Mouse (Mus musculus): ENCODE results near the gene Dnmt3b. TPM values are rescaled to one million over a fixed set of nuclear protein-coding genes. Genes with fewer than 3 reads are reported as not detected.
A peak's percentile ranks its signal among the peaks of the same experiment; 100 is the strongest.

Gene Dnmt3b
- polyA plus RNA-seq (2015; fragmentation: Nextera tagmentation; extraction: Ambion mirVana) = 3.7 and 3.9 TPM in 2 replicates

DNA sequence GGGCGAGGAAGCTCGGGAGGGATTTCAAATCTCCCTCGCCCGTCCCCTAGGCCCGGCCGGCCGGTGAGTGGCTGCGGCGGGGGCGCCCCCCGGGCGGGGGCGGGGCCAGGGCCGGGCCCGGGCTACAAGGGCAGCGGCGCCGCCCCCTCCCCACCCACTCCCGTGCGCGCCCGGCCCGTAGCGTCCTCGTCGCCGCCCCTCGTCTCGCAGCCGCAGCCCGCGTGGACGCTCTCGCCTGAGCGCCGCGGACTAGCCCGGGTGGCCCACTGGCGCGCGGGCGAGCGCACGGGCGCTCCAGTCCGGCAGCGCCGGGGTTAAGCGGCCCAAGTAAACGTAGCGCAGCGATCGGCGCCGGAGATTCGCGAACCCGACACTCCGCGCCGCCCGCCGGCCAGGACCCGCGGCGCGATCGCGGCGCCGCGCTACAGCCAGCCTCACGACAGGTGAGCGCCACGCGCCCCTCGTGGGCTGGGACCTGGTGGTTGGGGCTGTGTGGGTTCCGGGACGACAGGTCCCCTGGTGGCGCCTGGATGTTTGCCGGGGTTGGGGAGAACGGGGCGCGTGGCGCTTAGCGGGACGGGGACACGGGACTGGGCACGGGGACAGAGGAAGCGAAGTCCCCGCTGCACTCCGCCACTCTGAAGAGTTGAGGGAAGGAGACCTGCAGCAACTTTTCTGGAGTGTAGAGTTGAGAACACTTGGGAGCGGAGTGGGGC, at the start of gene Dnmt3b:
Gene Dnmt3b (plus strand): TSS at position 153 of the 716 bp plus-strand sequence.
- H3K4me2 ChIP-seq (replicated peaks) = peak within 1 kb of the TSS; percentile 95
- peaks cover 16% of the 10 kb centered on the region for H3K4me1 ChIP-seq
- no peaks in the 10 kb centered on the region for H3K9me3 ChIP-seq
- H3K9ac ChIP-seq (replicated peaks) = peak within 1 kb of the TSS; percentile 77
- H3K4me3 ChIP-seq = peak within 1 kb of the TSS; percentile 93
- WGBS = under 1% methylated on average over 93 of the region's 93 CpGs
- H3K36me3 ChIP-seq = no peaks in the 10 kb centered on the region
- peaks cover 4% of the 10 kb centered on the region; the same call in 1 of the 2 replicates for H3K27me3 ChIP-seq
- H3K27ac ChIP-seq (replicated peaks) = 0 out of 2 replicates have a peak within 1 kb of the TSS, but pooled peaks have one; percentile 36
- ATAC-seq (replicated peaks) = peak; percentile 91

DNA sequence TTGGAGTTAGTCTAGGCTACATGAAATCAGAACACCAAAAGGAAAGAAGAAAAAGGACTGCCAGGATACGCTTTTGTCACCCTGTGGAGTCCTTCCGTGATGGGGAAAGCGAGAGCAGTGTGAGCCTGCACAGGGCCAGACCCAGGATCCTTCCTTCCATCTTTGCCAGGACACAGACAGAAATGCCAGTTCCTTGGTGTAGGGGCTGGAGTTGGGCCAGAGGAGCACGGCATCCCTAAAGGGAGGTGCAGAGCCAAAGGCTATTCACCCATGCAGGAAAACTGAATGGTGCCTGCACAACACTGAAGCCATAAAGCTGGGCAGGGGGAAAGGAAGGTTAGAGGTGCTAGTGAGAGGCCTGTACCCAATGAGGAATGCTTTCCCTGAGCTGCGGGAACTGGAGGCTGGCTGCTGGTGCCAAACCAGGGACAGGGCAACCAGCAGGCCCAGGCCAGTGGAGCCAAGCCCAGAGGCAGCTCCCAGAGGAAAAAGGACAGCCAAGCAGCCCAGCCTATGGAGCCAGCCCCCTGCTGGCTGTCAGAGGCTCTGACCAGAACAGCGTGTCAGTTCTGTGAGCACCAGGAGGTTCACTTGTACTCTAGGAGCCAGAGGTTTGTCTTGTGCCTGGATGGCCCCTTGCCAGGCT, 49.1 kb upstream of the Dnmt3b start:
- 50% methylated on average over 6 of the region's 6 CpGs for WGBS
- no peaks in the 10 kb centered on the region for H3K27me3 ChIP-seq

GRCm38 (mm10) chr2:153600667-153601648, 48.3 kb upstream of the Dnmt3b start:
- H3K4me2 ChIP-seq (replicated peaks) = no peak overlapping the region
- no peaks in the 10 kb centered on the region for H3K27me3 ChIP-seq
- peak overlapping the region; percentile 47 for H3K27ac ChIP-seq (replicated peaks)
- peak; percentile 54 for ATAC-seq (replicated peaks)
- H3K36me3 ChIP-seq = no peaks in the 10 kb centered on the region
- no peak overlapping the region for H3K4me3 ChIP-seq
- no peak overlapping the region for H3K9ac ChIP-seq (replicated peaks)
- peaks cover 19% of the 10 kb centered on the region for H3K4me1 ChIP-seq
- no peaks in the 10 kb centered on the region for H3K9me3 ChIP-seq
- WGBS = 45% methylated on average over 16 of the region's 16 CpGs

More for the DNA sequence above, 49.1 kb upstream of the Dnmt3b start:
- Histone ChIP-seq H3K9me3 (no peaks in the 10 kb centered on the region), H3K4me2 (replicated peaks) (no peak overlapping the region), H3K4me3 (no peak overlapping the region), H3K4me1 (peaks cover 19% of the 10 kb centered on the region), H3K36me3 (no peaks in the 10 kb centered on the region), H3K27ac (replicated peaks) (peak overlapping the region; percentile 47), H3K9ac (replicated peaks) (no peak overlapping the region)
- ATAC-seq (replicated peaks) = peak; percentile 79

DNA sequence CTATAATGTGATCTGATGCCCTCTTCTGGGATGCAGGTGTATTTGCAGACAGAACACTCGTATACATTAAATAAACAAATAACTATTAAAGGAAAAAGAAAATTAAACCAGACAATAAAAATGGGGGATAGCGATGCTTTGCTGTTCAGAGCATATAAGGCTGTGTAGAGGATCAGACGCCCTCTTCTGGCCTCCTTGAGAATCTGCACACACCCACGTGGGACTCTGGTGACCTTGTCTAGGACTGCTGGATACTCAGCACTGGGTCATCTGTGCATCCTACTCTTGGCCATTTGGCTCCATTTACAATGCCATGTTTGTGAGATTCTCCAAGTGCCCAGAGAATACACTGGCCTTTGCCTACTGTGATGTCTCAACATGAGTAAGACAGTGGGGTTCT, 45.5 kb upstream of the Dnmt3b start:
- no peak overlapping the region for H3K4me3 ChIP-seq
- H3K9me3 ChIP-seq = no peaks in the 10 kb centered on the region
- peaks cover 27% of the 10 kb centered on the region for H3K4me1 ChIP-seq
- WGBS = 40% methylated on average over 4 of the region's 4 CpGs
- ATAC-seq (replicated peaks) = no peak
- H3K9ac ChIP-seq (replicated peaks) = no peak overlapping the region
- no peak overlapping the region for H3K4me2 ChIP-seq (replicated peaks)
- H3K36me3 ChIP-seq = no peaks in the 10 kb centered on the region
- H3K27me3 ChIP-seq = no peaks in the 10 kb centered on the region
- H3K27ac ChIP-seq (replicated peaks) = no peak overlapping the region

- Histone ChIP-seq H3K9me3 (no peaks in the 10 kb centered on the region), H3K27ac (replicated peaks) (no peak overlapping the region), H3K27me3 (no peaks in the 10 kb centered on the region), H3K4me3 (no peak overlapping the region), H3K4me1 (peaks cover 40% of the 10 kb centered on the region), H3K9ac (replicated peaks) (no peak overlapping the region), H3K36me3 (no peaks in the 10 kb centered on the region), H3K4me2 (replicated peaks) (no peak overlapping the region)
- 80% methylated on average over 3 of the region's 3 CpGs for WGBS
- no peak for ATAC-seq (replicated peaks)
Measured at GRCm38 (mm10) chr2:153606421-153606820, 42.8 kb upstream of the Dnmt3b start.

GRCm38 (mm10) chr2:153607870-153608515, 41.3 kb upstream of the Dnmt3b start:
- Histone ChIP-seq H3K9ac (replicated peaks) (no peak overlapping the region), H3K9me3 (no peaks in the 10 kb centered on the region), H3K4me3 (no peak overlapping the region), H3K27ac (replicated peaks) (peak overlapping the region; percentile 89), H3K36me3 (no peaks in the 10 kb centered on the region), H3K4me1 (peaks cover 42% of the 10 kb centered on the region), H3K4me2 (replicated peaks) (no peak overlapping the region), H3K27me3 (no peaks in the 10 kb centered on the region)
- WGBS = 64% methylated on average over 13 of the region's 13 CpGs
- ATAC-seq (replicated peaks) = peak; percentile 51; the same call in 1 of the 2 replicates

GRCm38 (mm10) chr2:153609058-153609457, 40.2 kb upstream of the Dnmt3b start:
- no peaks in the 10 kb centered on the region for H3K9me3 ChIP-seq
- H3K27me3 ChIP-seq = no peaks in the 10 kb centered on the region
- 64% methylated on average over 8 of the region's 8 CpGs for WGBS
- no peak overlapping the region for H3K4me2 ChIP-seq (replicated peaks)
- H3K4me3 ChIP-seq = no peak overlapping the region
- H3K27ac ChIP-seq (replicated peaks) = peak overlapping the region; percentile 89
- no peak for ATAC-seq (replicated peaks)
- H3K9ac ChIP-seq (replicated peaks) = no peak overlapping the region
- H3K4me1 ChIP-seq = peaks cover 42% of the 10 kb centered on the region
- H3K36me3 ChIP-seq = no peaks in the 10 kb centered on the region

DNA sequence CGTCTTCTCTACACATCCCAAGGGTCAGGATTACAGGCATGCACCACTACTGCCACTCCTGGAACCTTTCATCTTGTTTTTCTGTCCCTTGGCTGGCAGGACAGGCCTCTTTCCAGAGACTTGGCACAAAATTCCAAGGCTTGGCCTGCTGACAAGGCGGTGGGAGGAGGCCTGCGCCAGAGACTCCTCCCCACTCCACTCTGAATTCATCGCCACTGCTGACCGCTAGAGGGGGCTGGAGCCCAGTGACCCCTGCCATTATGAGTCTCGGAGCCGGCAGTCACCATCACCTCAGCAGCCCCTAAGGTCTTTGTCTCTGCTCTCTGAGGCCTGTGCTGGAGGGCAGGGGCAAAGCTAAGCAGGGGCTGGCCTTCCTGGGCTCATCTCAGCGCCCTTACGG, 39.7 kb upstream of the Dnmt3b start:
- Histone ChIP-seq H3K4me3 (no peak overlapping the region), H3K9ac (replicated peaks) (no peak overlapping the region), H3K36me3 (no peaks in the 10 kb centered on the region), H3K4me2 (replicated peaks) (no peak overlapping the region), H3K4me1 (peaks cover 42% of the 10 kb centered on the region), H3K27me3 (no peaks in the 10 kb centered on the region), H3K9me3 (no peaks in the 10 kb centered on the region), H3K27ac (replicated peaks) (peak overlapping the region; percentile 89)
- WGBS = 4% methylated on average over 9 of the region's 9 CpGs
- ATAC-seq (replicated peaks) = peak; percentile 55

GRCm38 (mm10) chr2:153610426-153611240, 38.6 kb upstream of the Dnmt3b start:
- WGBS = 15% methylated on average over 14 of the region's 14 CpGs
- Histone ChIP-seq H3K27ac (replicated peaks) (peak overlapping the region; percentile 89), H3K36me3 (no peaks in the 10 kb centered on the region), H3K4me1 (peaks cover 42% of the 10 kb centered on the region), H3K9me3 (no peaks in the 10 kb centered on the region), H3K4me3 (no peak overlapping the region), H3K4me2 (replicated peaks) (no peak overlapping the region), H3K27me3 (no peaks in the 10 kb centered on the region), H3K9ac (replicated peaks) (0 out of 2 replicates have a peak overlapping the region, but pooled peaks have one; percentile 27)
- ATAC-seq (replicated peaks) = peak; percentile 54

DNA sequence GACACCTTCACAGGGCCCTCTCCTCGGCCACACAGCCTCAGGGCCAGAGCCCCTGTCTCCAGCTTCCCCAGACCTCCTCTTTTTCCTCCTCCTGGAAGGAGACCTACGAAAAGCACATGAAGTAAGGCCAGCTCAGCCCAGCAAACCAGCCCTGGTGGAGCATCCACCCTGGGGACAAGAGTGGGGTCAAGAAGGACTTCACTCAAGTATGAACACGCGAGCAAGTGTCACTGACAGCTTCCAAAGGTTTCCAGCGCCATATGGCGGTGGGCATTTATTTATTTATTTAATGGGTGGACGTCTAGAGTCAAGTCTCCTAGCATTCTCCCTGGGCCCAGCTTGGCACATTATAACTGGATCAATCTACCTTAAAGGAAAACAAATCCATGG, 38.0 kb upstream of the Dnmt3b start:
- WGBS = 69% methylated on average over 7 of the region's 7 CpGs
- ATAC-seq (replicated peaks) = no peak

GRCm38 (mm10) chr2:153611743-153612142, 37.5 kb upstream of the Dnmt3b start:
- 97% methylated on average over 1 of the region's 1 CpGs for WGBS
- Histone ChIP-seq H3K9me3 (no peaks in the 10 kb centered on the region), H3K4me2 (replicated peaks) (no peak overlapping the region), H3K27ac (replicated peaks) (no peak overlapping the region; the same call in 1 of the 2 replicates), H3K4me3 (no peak overlapping the region), H3K36me3 (no peaks in the 10 kb centered on the region), H3K4me1 (peaks cover 42% of the 10 kb centered on the region), H3K9ac (replicated peaks) (no peak overlapping the region), H3K27me3 (no peaks in the 10 kb centered on the region)
- ATAC-seq (replicated peaks) = no peak

More for the DNA sequence above, 38.0 kb upstream of the Dnmt3b start:
- Histone ChIP-seq H3K9ac (replicated peaks) (0 out of 2 replicates have a peak overlapping the region, but pooled peaks have one; percentile 27), H3K4me2 (replicated peaks) (no peak overlapping the region), H3K27ac (replicated peaks) (peak overlapping the region; percentile 89), H3K36me3 (no peaks in the 10 kb centered on the region), H3K27me3 (no peaks in the 10 kb centered on the region), H3K9me3 (no peaks in the 10 kb centered on the region), H3K4me1 (peaks cover 42% of the 10 kb centered on the region), H3K4me3 (no peak overlapping the region)
